In genomic region chr2:154335572-154335971, GRCm38 (mm10) we compare ENCODE assay signal across 29 mouse cellular contexts. TPM values are rescaled to one million over a fixed set of nuclear protein-coding genes. Genes with fewer than 3 reads are reported as not detected.
DNase-seq lines count a peak whose midpoint lies in the region; ATAC-seq lines count a peak whose summit lies in the region.
"Had no signal": no experiment of that assay in that cellular context is flagged by ENCODE, and none has a peak within 500 bp of the region (broad histone marks: within the 10 kb centered on the region; RNA-seq: fewer than 3 reads in every experiment).

No protein-coding gene starts in this region.

- H3K9me3 ChIP-seq in heart, embryonic 10.5 days: no peaks in the 10 kb centered on the region
- 0 out of 2 replicates have a peak, but pooled peaks cover 4% of the 10 kb centered on the region for H3K9me3 ChIP-seq in heart, embryonic 12.5 days (replicated peaks)
- H3K9me3 ChIP-seq: embryonic facial prominence, embryonic 12.5 days; embryonic facial prominence, embryonic 15.5 days; forebrain, embryonic 12.5 days; forebrain, embryonic 15.5 days; G1E; heart, embryonic 13.5 days had no signal

- no peaks in the 10 kb centered on the region for H3K27me3 ChIP-seq in heart, embryonic 10.5 days (ENCODE audit: insufficient read depth, poor library complexity, severe bottlenecking)
- H3K27me3 ChIP-seq in heart, embryonic 12.5 days (replicated peaks): no peaks in the 10 kb centered on the region
- H3K27me3 ChIP-seq: embryonic facial prominence, embryonic 12.5 days; embryonic facial prominence, embryonic 15.5 days; forebrain, embryonic 12.5 days; forebrain, embryonic 15.5 days; heart, embryonic 13.5 days; Patski had no signal

- no peak overlapping the region for H3K9ac ChIP-seq in heart, embryonic 12.5 days
- H3K9ac ChIP-seq: embryonic facial prominence, embryonic 12.5 days; embryonic facial prominence, embryonic 15.5 days; forebrain, embryonic 12.5 days; forebrain, embryonic 15.5 days; heart, embryonic 13.5 days; hindbrain, embryonic 14.5 days had no signal

- no peak overlapping the region for H3K27ac ChIP-seq in heart, embryonic 10.5 days
- no peak overlapping the region for H3K27ac ChIP-seq in heart, embryonic 12.5 days (ENCODE audit: poor library complexity, severe bottlenecking)
- H3K27ac ChIP-seq: embryonic facial prominence, embryonic 12.5 days; embryonic facial prominence, embryonic 15.5 days; forebrain, embryonic 12.5 days; forebrain, embryonic 15.5 days; heart, adult 2 months; heart, embryonic 13.5 days; hindbrain, embryonic 14.5 days; hindbrain, postnatal 0 days had no signal

- ATAC-seq in heart, embryonic 12.5 days (ENCODE audit: insufficient number of reproducible peaks, low FRiP score): no peak
- ATAC-seq: forebrain, embryonic 15.5 days; hindbrain, postnatal 0 days; inflammation-experienced regulatory T-cells, adult 6 months; Patski had no signal

- 72% methylated on average over 4 of the region's 4 CpGs for WGBS in heart, embryonic 10.5 days
- 73% methylated on average over 4 of the region's 4 CpGs for WGBS in heart, embryonic 12.5 days

- H3K4me2 ChIP-seq in heart, embryonic 12.5 days: no peak overlapping the region
- H3K4me2 ChIP-seq: embryonic facial prominence, embryonic 12.5 days; embryonic facial prominence, embryonic 15.5 days; forebrain, embryonic 12.5 days; forebrain, embryonic 15.5 days; heart, embryonic 13.5 days; hindbrain, embryonic 14.5 days had no signal

- H3K4me1 ChIP-seq in heart, embryonic 10.5 days: no peaks in the 10 kb centered on the region
- no peaks in the 10 kb centered on the region for H3K4me1 ChIP-seq in heart, embryonic 12.5 days (replicated peaks)
- H3K4me1 ChIP-seq: embryonic facial prominence, embryonic 12.5 days; embryonic facial prominence, embryonic 15.5 days; forebrain, embryonic 12.5 days; forebrain, embryonic 15.5 days; heart, embryonic 13.5 days had no signal

- peaks cover 14% of the 10 kb centered on the region for H3K36me3 ChIP-seq in heart, embryonic 10.5 days
- peaks cover 19% of the 10 kb centered on the region for H3K36me3 ChIP-seq in heart, embryonic 12.5 days

- peak; percentile 74 for DNase-seq in heart, embryonic 10.5 days (ENCODE audit: low spot score)
- DNase-seq in ES-CJ7 (ENCODE audit: low read depth, low spot score) (peak; percentile 63), WW6 (ENCODE audit: low read depth, low spot score) (peak; percentile 40)
- DNase-seq in embryo, embryonic 10 days (ENCODE audit: low spot score): no peak
- no peak for DNase-seq in urinary bladder, postnatal 4 days (ENCODE audit: low spot score in 2 of 2)
- DNase-seq: adrenal gland, postnatal 10 days; adrenal gland, postnatal 36 days; cerebellum, adult 18-20 months; cerebellum, adult 9-10 months; cerebellum, postnatal 14 days; gastrocnemius, postnatal 36 days; heart, adult 2 months; heart, postnatal 14 days; heart, postnatal 4 days; kidney, adult 11 months; kidney, adult 8-10 months had no signal

- H3K4me3 ChIP-seq in heart, embryonic 10.5 days: no peak overlapping the region
- no peak overlapping the region for H3K4me3 ChIP-seq in heart, embryonic 12.5 days
- H3K4me3 ChIP-seq: embryonic facial prominence, embryonic 12.5 days; embryonic facial prominence, embryonic 15.5 days; forebrain, embryonic 12.5 days; forebrain, embryonic 15.5 days; heart, adult 2 months; heart, embryonic 13.5 days had no signal

RNA-seq across cellular contexts. Expression of gene Bpifb9b, which starts 28.5 kb away (rescaled TPM):
- polyA plus RNA-seq in heart, embryonic 10.5 days (2016; fragmentation: Nextera tagmentation; extraction: Ambion mirVana): not detected in 2 replicates
- not detected in 2 replicates for polyA plus RNA-seq in heart, embryonic 12.5 days (2016; fragmentation: Nextera tagmentation; extraction: Ambion mirVana)
- polyA plus RNA-seq: embryonic facial prominence, embryonic 12.5 days; forebrain, embryonic 12.5 days; forebrain, embryonic 15.5 days; G1E; heart, adult 2 months; heart, embryonic 16.5 days; hindbrain, embryonic 11.5 days; hindbrain, embryonic 14.5 days; inflammation-experienced regulatory T-cells, adult 6 months; Patski had no signal

RNA-seq across cellular contexts. Expression of gene Cdk5rap1, which starts 37.2 kb away (rescaled TPM):
- 15.7 and 18.7 TPM in 2 replicates for polyA plus RNA-seq in heart, embryonic 10.5 days (2016; fragmentation: Nextera tagmentation; extraction: Ambion mirVana)
- polyA plus RNA-seq in heart, embryonic 12.5 days (2016; fragmentation: Nextera tagmentation; extraction: Ambion mirVana): 13.6 and 15.4 TPM in 2 replicates

Comparison
In these comparisons a context has a peak if more than half of its experiments do, and no peak if none do; other contexts are left out.
1. DNase-seq: peak in heart, embryonic 10.5 days (single experiment), ES-CJ7 (single experiment) and WW6 (single experiment); none in embryo, embryonic 10 days (single experiment) and urinary bladder, postnatal 4 days (0 of 2).